Mouse (Mus musculus): ENCODE results near the gene Klhl18.
"Not testable (repeated sequence)": the region's sequence is repeated elsewhere in the genome, so short reads cannot be mapped to it uniquely, and the experiment has no call there.

- TF ChIP-seq CTCF (IDR thresholded peaks at IDR 0.05; ENCODE audit: control insufficient read depth, insufficient read depth, insufficient read length); MYOD1 (IDR thresholded peaks at IDR 0.05; ENCODE audit: control insufficient read depth, insufficient read length, low read depth); MAX (IDR thresholded peaks at IDR 0.05); USF1 (IDR thresholded peaks at IDR 0.05; ENCODE audit: low read depth): not testable (repeated sequence)
These were observed 73.3 kb downstream of the Klhl18 start for GRCm38 (mm10) chr9:110403240-110403639.
